ENCODE assay signal across 14 mouse cellular contexts in genomic region chr9:121342510-121343110, GRCm38 (mm10). TPM values are rescaled to one million over a fixed set of nuclear protein-coding genes. Genes with fewer than 3 reads are reported as not detected.
DNase-seq lines count a peak whose midpoint lies in the region; ATAC-seq and TF ChIP-seq lines count a peak whose summit lies in the region.
"Had no signal": no experiment of that assay in that cellular context is flagged by ENCODE, and none has a peak within 500 bp of the region (broad histone marks: within the 10 kb centered on the region; RNA-seq: fewer than 3 reads in every experiment).

No protein-coding gene starts in this region.

- no peak overlapping the region for H3K4me2 ChIP-seq in forebrain, embryonic 12.5 days
- H3K4me2 ChIP-seq in hindbrain, embryonic 16.5 days (ENCODE audit: low read length): no peak overlapping the region
- H3K4me2 ChIP-seq: limb, embryonic 13.5 days; lung, embryonic 15.5 days had no signal

- TF ChIP-seq EP300 in ES-Bruce4 (IDR thresholded peaks at IDR 0.05; ENCODE audit: insufficient read depth, low read depth, low read length): peak; percentile 85

- no peak for DNase-seq in forebrain, embryonic 10.5 days (ENCODE audit: extremely low spot score, low spot score)
- no peak for DNase-seq in hindbrain, embryonic 10.5 days (ENCODE audit: low spot score)
- peak; percentile 66 for DNase-seq in kidney, postnatal 14 days
- DNase-seq in B cell, adult 2 months: no peak
- DNase-seq: adrenal gland, postnatal 25 days; layer of hippocampus, postnatal 36 days had no signal

- H3K36me3 ChIP-seq in forebrain, embryonic 10.5 days (replicated peaks): peaks cover 46% of the 10 kb centered on the region
- no peaks in the 10 kb centered on the region for H3K36me3 ChIP-seq in forebrain, embryonic 12.5 days (replicated peaks)
- H3K36me3 ChIP-seq in hindbrain, embryonic 10.5 days: peaks cover 27% of the 10 kb centered on the region
- no peaks in the 10 kb centered on the region; the same call in 1 of the 2 replicates for H3K36me3 ChIP-seq in hindbrain, embryonic 16.5 days (ENCODE audit: control insufficient read depth, insufficient read depth, low read length)
- H3K36me3 ChIP-seq in ES-Bruce4 (ENCODE audit: control insufficient read depth, insufficient read depth, low read length, poor library complexity, severe bottlenecking): no peaks in the 10 kb centered on the region
- H3K36me3 ChIP-seq: limb, embryonic 13.5 days; lung, embryonic 15.5 days had no signal

- 88% methylated on average over 5 of the region's 5 CpGs for WGBS in forebrain, embryonic 10.5 days
- 82% methylated on average over 5 of the region's 5 CpGs for WGBS in forebrain, embryonic 12.5 days
- 87% methylated on average over 5 of the region's 5 CpGs for WGBS in hindbrain, embryonic 10.5 days
- 92% methylated on average over 5 of the region's 5 CpGs for WGBS in hindbrain, embryonic 16.5 days

- no peaks in the 10 kb centered on the region for H3K9me3 ChIP-seq in forebrain, embryonic 10.5 days
- no peaks in the 10 kb centered on the region for H3K9me3 ChIP-seq in forebrain, embryonic 12.5 days
- no peaks in the 10 kb centered on the region for H3K9me3 ChIP-seq in hindbrain, embryonic 10.5 days
- no peaks in the 10 kb centered on the region for H3K9me3 ChIP-seq in hindbrain, embryonic 16.5 days (ENCODE audit: control insufficient read depth, low read length)
- H3K9me3 ChIP-seq in ES-Bruce4 (replicated peaks; ENCODE audit: control insufficient read depth, insufficient read depth, low read length, poor library complexity, severe bottlenecking): no peaks in the 10 kb centered on the region
- H3K9me3 ChIP-seq: limb, embryonic 13.5 days; lung, embryonic 15.5 days had no signal

- no peaks in the 10 kb centered on the region for H3K27me3 ChIP-seq in forebrain, embryonic 10.5 days (ENCODE audit: poor library complexity, severe bottlenecking)
- H3K27me3 ChIP-seq in forebrain, embryonic 12.5 days: no peaks in the 10 kb centered on the region
- H3K27me3 ChIP-seq in hindbrain, embryonic 10.5 days (ENCODE audit: insufficient read depth, poor library complexity, severe bottlenecking): no peaks in the 10 kb centered on the region
- no peaks in the 10 kb centered on the region for H3K27me3 ChIP-seq in hindbrain, embryonic 16.5 days (replicated peaks; ENCODE audit: control insufficient read depth, insufficient read depth, low read length)
- H3K27me3 ChIP-seq in ES-Bruce4 (ENCODE audit: control insufficient read depth, insufficient read depth, low read length, poor library complexity, severe bottlenecking): no peaks in the 10 kb centered on the region
- H3K27me3 ChIP-seq: limb, embryonic 13.5 days; lung, embryonic 15.5 days had no signal

- no peak overlapping the region for H3K4me3 ChIP-seq in forebrain, embryonic 10.5 days
- H3K4me3 ChIP-seq in forebrain, embryonic 12.5 days (replicated peaks): no peak overlapping the region
- no peak overlapping the region for H3K4me3 ChIP-seq in hindbrain, embryonic 10.5 days
- no peak overlapping the region for H3K4me3 ChIP-seq in hindbrain, embryonic 16.5 days (ENCODE audit: low read length)
- H3K4me3 ChIP-seq in ES-Bruce4 (ENCODE audit: low read depth, low read length): no peak overlapping the region
- H3K4me3 ChIP-seq: erythroblast, embryonic 14.5 days; limb, embryonic 13.5 days; lung, embryonic 15.5 days had no signal

- no peak overlapping the region for H3K9ac ChIP-seq in forebrain, embryonic 12.5 days
- no peak overlapping the region for H3K9ac ChIP-seq in hindbrain, embryonic 16.5 days (ENCODE audit: low read depth, low read length)
- H3K9ac ChIP-seq in ES-Bruce4 (ENCODE audit: low read depth, poor library complexity, severe bottlenecking): no peak overlapping the region
- H3K9ac ChIP-seq: limb, embryonic 13.5 days; lung, embryonic 15.5 days had no signal

- ATAC-seq in forebrain, embryonic 12.5 days (ENCODE audit: low FRiP score): no peak
- ATAC-seq in hindbrain, embryonic 16.5 days: no peak
- no peak for ATAC-seq in megakaryocyte progenitor cell, adult 5-6 weeks (replicated peaks; ENCODE audit: poor library complexity)
- ATAC-seq: inflammation-experienced regulatory T-cells, adult 6 months had no signal

- H3K27ac ChIP-seq in forebrain, embryonic 10.5 days: peak overlapping the region; percentile 57
- H3K27ac ChIP-seq in forebrain, embryonic 12.5 days: no peak overlapping the region
- H3K27ac ChIP-seq in hindbrain, embryonic 10.5 days: peak overlapping the region; percentile 40; the same call in 1 of the 2 replicates
- no peak overlapping the region for H3K27ac ChIP-seq in hindbrain, embryonic 16.5 days (ENCODE audit: low read depth, low read length)
- peak overlapping the region; percentile 94 for H3K27ac ChIP-seq in ES-Bruce4 (ENCODE audit: insufficient read depth, low read length)
- H3K27ac ChIP-seq: limb, embryonic 13.5 days; lung, embryonic 15.5 days had no signal

- TF ChIP-seq CTCF in ES-Bruce4 (IDR thresholded peaks at IDR 0.05; ENCODE audit: low read depth, low read length): no peak

- TF ChIP-seq POLR2A in ES-Bruce4 (IDR thresholded peaks at IDR 0.05; ENCODE audit: insufficient read depth, low read length): no peak

- H3K4me1 ChIP-seq in forebrain, embryonic 10.5 days: peaks cover 67% of the 10 kb centered on the region
- peaks cover 39% of the 10 kb centered on the region for H3K4me1 ChIP-seq in forebrain, embryonic 12.5 days
- H3K4me1 ChIP-seq in hindbrain, embryonic 10.5 days (replicated peaks): peaks cover 60% of the 10 kb centered on the region
- peaks cover 4% of the 10 kb centered on the region for H3K4me1 ChIP-seq in hindbrain, embryonic 16.5 days (ENCODE audit: control insufficient read depth, insufficient read depth, low read depth, low read length)
- peaks cover 17% of the 10 kb centered on the region for H3K4me1 ChIP-seq in ES-Bruce4 (ENCODE audit: control insufficient read depth, insufficient read depth, low read length)

RNA-seq across cellular contexts. Expression of gene Trak1, which starts 45.3 kb away (rescaled TPM):
- polyA plus RNA-seq in forebrain, embryonic 10.5 days (2016; fragmentation: Nextera tagmentation; extraction: Ambion mirVana): 24.7 and 27.4 TPM in 2 replicates
- polyA plus RNA-seq in forebrain, embryonic 12.5 days (2016; fragmentation: Nextera tagmentation; extraction: Ambion mirVana): 41.2 and 45.3 TPM in 2 replicates
- 24.1 and 33.1 TPM in 2 replicates for polyA plus RNA-seq in hindbrain, embryonic 10.5 days (2016; fragmentation: Nextera tagmentation; extraction: Ambion mirVana)
- 57.8 and 59.3 TPM in 2 replicates for polyA plus RNA-seq in hindbrain, embryonic 16.5 days (2015; fragmentation: Nextera tagmentation; extraction: Ambion mirVana)
- 40.3 and 44.1 TPM in 2 replicates for polyA plus RNA-seq in ES-Bruce4 (2011; ENCODE audit: insufficient read depth, insufficient read length, low read depth, missing spikeins)
- total RNA-seq in megakaryocyte progenitor cell, adult 5-6 weeks (2015): 30.2 and 33.4 TPM in 2 replicates
- 21.0 and 24.0 TPM in 2 replicates for total RNA-seq in megakaryocyte progenitor cell, adult 5-6 weeks (2017)

Comparison
In these comparisons a context has a peak if more than half of its experiments do, and no peak if none do; other contexts are left out.
1. H3K27ac ChIP-seq: peak in forebrain, embryonic 10.5 days (single experiment), hindbrain, embryonic 10.5 days (single experiment) and ES-Bruce4 (single experiment); none in forebrain, embryonic 12.5 days (single experiment) and hindbrain, embryonic 16.5 days (single experiment).